Mouse (Mus musculus): ENCODE data around the gene Gm5678.

Gm5678 gene

GRCm38 (mm10) chr16:93627761-93628400 is at the start of gene Gm5678:
TSS of gene Gm5678 (plus strand) at chr16:93628097.
- DNase-seq (ENCODE audit: low read depth) = no peak

GRCm38 (mm10) chr16:93578346-93579005 is 49.4 kb upstream of the Gm5678 start:
- DNase-seq (ENCODE audit: low read depth) = peak; percentile 34

- DNase-seq (ENCODE audit: low read depth) = no peak
These were observed 46.8 kb upstream of the Gm5678 start for GRCm38 (mm10) chr16:93581125-93581524.

- no peak for DNase-seq (ENCODE audit: low read depth)
These were observed 42.8 kb upstream of the Gm5678 start for GRCm38 (mm10) chr16:93584976-93585702.

GRCm38 (mm10) chr16:93585703-93586205 is 42.1 kb upstream of the Gm5678 start:
- DNase-seq (ENCODE audit: low read depth) = no peak

- DNase-seq (ENCODE audit: low read depth) = no peak
These were observed 41.5 kb upstream of the Gm5678 start for GRCm38 (mm10) chr16:93586382-93586781.

- DNase-seq (ENCODE audit: low read depth) = no peak
These were observed 39.6 kb upstream of the Gm5678 start for GRCm38 (mm10) chr16:93588281-93588680.

- DNase-seq (ENCODE audit: low read depth) = no peak
These were observed 37.0 kb upstream of the Gm5678 start for GRCm38 (mm10) chr16:93590915-93591314.

- peak; percentile 39 for DNase-seq (ENCODE audit: low read depth)
These were observed 36.2 kb upstream of the Gm5678 start for GRCm38 (mm10) chr16:93591450-93592430.

- DNase-seq (ENCODE audit: low read depth) = no peak
These were observed 35.2 kb upstream of the Gm5678 start for GRCm38 (mm10) chr16:93592711-93593110.

GRCm38 (mm10) chr16:93593406-93593805 is 34.5 kb upstream of the Gm5678 start:
- peak; percentile 11 for DNase-seq (ENCODE audit: low read depth)

GRCm38 (mm10) chr16:93594448-93594847 is 33.4 kb upstream of the Gm5678 start:
- no peak for DNase-seq (ENCODE audit: low read depth)

- DNase-seq (ENCODE audit: low read depth) = no peak
These were observed 32.1 kb upstream of the Gm5678 start for GRCm38 (mm10) chr16:93595766-93596165.

- no peak for DNase-seq (ENCODE audit: low read depth)
These were observed 31.1 kb upstream of the Gm5678 start for GRCm38 (mm10) chr16:93596807-93597206.

GRCm38 (mm10) chr16:93597551-93597950 is 30.3 kb upstream of the Gm5678 start:
- DNase-seq (ENCODE audit: low read depth) = no peak

GRCm38 (mm10) chr16:93599461-93599860 is 28.4 kb upstream of the Gm5678 start:
- no peak for DNase-seq (ENCODE audit: low read depth)

- DNase-seq (ENCODE audit: low read depth) = peak; percentile 95
These were observed 24.3 kb upstream of the Gm5678 start, which contains the start of gene Setd4 for GRCm38 (mm10) chr16:93603439-93604212. TSS of gene Setd4 (minus strand) at chr16:93604063.

GRCm38 (mm10) chr16:93604481-93604969 is 23.4 kb upstream of the Gm5678 start:
- DNase-seq (ENCODE audit: low read depth) = no peak

GRCm38 (mm10) chr16:93605553-93605952 is 22.3 kb upstream of the Gm5678 start, which contains the start of gene Cbr1:
TSS of gene Cbr1 (plus strand) at chr16:93605853.
- DNase-seq (ENCODE audit: low read depth) = no peak

GRCm38 (mm10) chr16:93606146-93606545 is 21.8 kb upstream of the Gm5678 start:
- DNase-seq (ENCODE audit: low read depth) = no peak
